Mouse (Mus musculus) ovary, postnatal 36 days (tissue): ENCODE measurements at regions not wholly inside any gene's neighbourhood (a gene's known extent, or its start where the extent isn't known, plus 50 kb on each side); places are given as distances from the start of the nearest gene placed in this dataset.

ENCODE experiments used
- DNase-seq: peaks from one replicate; pipeline ENCODE4 v3.0.0; 2022; ENCODE audit warnings: low spot score, mixed read lengths

DNA sequence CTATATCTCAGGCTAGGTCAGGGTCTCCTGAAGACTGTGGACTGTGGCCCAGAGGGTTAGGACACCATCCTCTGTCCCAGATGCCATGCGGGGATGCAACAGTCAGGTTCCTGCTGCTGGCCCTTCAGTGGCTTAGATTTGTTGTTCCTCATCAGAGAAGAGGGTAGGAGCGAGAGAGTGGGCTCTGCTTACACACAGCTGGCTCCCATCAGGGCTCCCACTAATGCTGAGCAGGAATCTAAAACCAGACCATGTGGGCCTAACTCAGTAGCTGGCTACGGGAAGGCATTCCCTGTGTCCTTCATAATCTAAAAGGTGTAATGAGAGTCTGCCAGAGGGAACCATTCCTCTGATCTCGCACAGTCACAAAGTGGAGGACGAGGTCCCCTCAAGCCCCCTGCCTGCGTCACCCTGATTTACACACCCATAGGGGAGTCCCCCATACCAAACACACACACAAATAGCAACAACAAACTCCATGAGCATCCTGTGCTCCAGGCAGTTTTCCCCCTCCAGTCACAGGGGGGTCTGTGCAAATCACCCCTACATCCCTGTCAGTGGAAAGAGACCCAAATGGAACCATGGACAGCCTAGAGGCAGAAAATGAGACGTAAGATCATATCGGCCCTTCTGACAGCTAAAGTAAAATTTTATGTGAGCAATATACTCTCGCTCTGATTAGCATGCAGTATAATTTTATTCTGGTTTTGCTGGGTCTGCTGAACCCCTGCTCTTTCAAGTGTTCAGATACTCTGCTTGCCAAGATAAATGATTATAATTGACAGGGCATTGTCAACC lies 234.8 kb downstream of the 3110018I06Rik start:
- no peak for DNase-seq

- no peak for DNase-seq
Observed at GRCm38 (mm10) chr12:107723860-107724320, 235.5 kb downstream of the 3110018I06Rik start.

GRCm38 (mm10) chr12:107724467-107724866 lies 236.0 kb downstream of the 3110018I06Rik start:
- DNase-seq = no peak

DNA sequence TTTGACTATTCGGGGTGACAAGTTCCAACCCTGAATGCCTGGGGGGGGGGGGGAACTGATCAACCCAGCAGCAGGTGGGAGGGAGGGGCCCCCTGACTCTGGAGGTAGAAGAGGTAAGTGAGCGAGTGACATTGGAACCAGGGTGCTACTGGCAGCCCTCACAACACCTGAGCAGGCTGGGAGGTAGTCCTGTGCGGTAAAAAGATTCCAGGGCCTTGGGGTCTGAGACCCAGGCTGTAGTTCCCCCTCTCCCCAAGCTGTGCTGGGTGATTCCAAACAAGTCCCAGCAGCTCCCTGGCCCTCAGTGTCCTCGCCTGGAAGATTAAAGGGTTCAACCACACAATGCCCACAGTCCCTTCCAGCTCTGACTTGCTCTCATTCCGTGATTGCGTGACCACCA lies 240.4 kb downstream of the 3110018I06Rik start:
- no peak for DNase-seq

GRCm38 (mm10) chr12:107729301-107729700 lies 240.9 kb downstream of the 3110018I06Rik start:
- DNase-seq = no peak

DNA sequence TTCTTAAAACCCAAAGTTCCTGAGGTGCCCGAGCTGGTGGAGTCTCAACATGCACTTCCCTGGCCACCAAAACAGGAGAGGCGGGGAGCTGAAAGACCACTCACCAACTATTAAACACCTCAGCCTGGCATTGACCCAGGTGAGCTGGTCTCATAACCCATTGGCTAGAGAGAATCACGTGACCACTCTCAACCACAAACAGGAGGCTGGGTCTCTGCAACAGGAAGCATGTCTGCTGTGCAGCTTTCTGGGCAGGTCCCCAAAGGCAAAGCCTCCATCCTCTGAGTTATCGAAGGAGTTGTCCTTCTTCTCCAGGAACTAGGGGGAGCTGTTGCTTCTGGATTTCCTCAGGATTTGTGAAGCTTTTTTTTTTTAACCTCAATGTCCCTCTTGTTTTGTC lies 242.5 kb downstream of the 3110018I06Rik start:
- DNase-seq = no peak

GRCm38 (mm10) chr12:107734536-107734935 lies 246.1 kb downstream of the 3110018I06Rik start:
- no peak for DNase-seq

- no peak for DNase-seq
Observed at GRCm38 (mm10) chr12:107742641-107743040, 254.2 kb downstream of the 3110018I06Rik start.

DNA sequence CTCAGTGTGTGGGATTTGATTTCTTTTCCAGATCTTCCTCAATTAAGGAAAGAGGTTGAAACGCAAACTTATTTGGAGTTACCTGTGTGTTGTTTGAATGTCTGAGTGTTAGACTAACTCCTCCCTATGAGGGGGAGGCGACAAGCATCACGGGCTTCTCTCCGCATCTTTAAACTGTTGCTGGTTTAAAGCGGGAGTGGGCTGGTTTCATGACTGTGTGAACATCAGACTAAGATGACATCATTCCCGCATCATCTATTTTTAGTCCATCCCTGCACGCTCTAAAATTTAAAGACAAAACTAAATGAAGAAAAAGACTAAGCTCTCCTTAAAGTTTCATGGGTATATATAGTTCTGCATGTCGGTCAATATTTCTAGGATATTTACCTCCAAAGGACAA lies 256.4 kb downstream of the 3110018I06Rik start:
- DNase-seq = no peak

DNA sequence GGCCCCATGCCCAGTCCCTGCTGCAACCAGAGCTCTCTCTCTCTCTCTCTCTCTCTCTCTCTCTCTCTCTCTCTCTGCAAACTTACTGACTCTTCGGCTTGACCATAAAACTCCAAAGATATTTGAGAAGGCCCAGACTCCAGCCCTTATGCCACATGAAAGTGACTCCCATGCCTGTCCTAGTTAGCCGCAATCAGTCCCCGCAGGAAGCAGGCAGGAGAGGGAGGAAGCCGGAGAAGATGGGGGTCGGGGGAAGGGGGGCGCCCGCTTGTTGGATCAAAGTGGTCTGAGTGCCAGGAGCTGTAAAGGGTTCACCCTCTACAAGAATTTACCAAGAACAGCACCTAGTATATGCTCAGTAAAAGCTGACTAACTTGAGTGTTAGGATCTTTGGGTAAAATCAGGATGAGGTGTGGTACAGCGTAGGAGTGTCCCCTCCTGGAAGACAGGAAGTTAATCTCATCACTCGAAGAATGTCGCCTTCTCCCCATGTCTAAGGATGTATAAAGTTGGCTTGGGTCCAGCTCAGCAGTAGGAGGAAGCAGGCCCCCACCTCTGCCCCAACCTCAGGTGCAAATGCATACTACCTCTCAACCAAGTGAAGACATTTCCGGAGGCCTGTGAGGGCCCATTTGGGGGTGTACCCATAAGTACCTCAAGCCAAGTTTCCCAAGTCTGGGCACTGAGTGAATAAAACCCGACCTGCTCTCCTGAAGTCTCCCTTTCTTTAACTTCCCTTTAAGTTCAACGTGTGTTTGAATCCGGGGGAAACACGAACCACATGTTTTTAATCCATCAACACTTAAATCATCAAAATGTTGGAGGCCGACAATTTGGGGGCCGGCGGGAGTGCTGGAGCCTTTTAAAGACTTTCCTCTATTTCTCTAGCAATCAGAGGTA lies 254.7 kb downstream of the Bcl11b start:
- no peak for DNase-seq

GRCm38 (mm10) chr12:107749381-107750085 lies 253.9 kb downstream of the Bcl11b start:
- DNase-seq = no peak

- no peak for DNase-seq
Observed at GRCm38 (mm10) chr12:107750285-107750927, 253.0 kb downstream of the Bcl11b start.

GRCm38 (mm10) chr12:107752126-107752525 lies 251.3 kb downstream of the Bcl11b start:
- no peak for DNase-seq

GRCm38 (mm10) chr12:107752587-107752986 lies 250.8 kb downstream of the Bcl11b start:
- no peak for DNase-seq

DNA sequence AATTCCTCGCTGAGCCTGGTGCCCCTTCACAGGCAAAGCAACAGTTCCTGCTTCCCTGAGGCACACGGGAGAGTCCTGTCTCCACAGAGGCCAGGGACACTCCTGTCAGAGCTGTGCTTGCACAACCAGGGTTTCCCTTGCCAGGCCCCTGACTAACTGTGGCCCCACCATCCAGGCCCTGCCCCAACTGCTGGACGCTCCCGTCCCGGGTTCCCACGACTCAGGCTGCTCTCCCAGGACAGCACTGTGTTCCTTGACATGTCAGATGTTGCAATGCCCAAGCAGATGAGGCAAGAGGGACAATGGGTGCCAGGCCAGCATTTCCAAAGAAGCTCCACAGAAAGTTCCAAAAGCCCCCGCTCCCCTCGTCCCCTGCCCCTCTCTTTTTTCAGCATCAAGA lies 250.4 kb downstream of the Bcl11b start:
- DNase-seq = peak; percentile 47

DNA sequence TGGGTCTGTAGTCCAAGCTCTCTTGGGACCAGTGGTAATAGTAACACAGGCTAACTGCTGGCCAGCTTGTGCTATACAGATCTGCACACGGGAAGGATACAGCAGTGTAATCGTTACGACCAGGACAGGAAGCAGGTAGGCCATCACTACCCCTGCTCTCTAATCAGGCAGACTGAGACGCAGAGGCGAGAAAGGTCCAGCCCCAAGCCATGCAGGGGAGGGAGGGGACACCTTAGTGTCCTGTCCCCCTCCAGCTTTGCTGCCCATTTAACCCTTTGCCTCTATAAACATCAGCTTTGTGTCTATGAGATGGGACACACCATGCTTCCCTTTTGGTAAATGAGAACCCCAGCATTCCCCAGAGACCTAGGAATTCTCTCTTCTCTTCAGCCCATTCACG lies 249.9 kb downstream of the Bcl11b start:
- DNase-seq = no peak

- DNase-seq = no peak
Observed at GRCm38 (mm10) chr12:107754885-107755284, 248.5 kb downstream of the Bcl11b start.

- no peak for DNase-seq
Observed at GRCm38 (mm10) chr12:107755820-107756517, 247.4 kb downstream of the Bcl11b start.

DNA sequence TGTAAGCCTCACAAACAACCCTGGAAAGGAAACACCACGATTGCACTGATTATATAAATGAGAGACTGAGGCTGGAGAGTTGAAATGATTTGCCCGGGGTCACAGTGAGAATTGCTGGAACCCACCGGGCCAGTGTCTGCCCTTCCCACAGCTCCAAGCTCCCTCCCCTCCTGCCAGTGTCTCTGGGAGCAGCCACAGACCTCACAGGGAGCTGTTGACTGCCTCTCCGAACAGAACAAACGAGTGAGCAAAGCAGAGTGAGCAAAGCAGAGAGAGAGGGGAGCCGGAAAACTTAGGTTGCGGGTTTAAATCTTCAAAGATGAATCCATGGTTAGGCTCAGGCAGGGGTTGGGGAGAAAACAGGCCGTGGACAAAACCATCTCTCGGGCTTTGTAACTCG lies 246.2 kb downstream of the Bcl11b start:
- DNase-seq = no peak

- peak; percentile 50 for DNase-seq
Observed at GRCm38 (mm10) chr12:107757996-107758791, 245.2 kb downstream of the Bcl11b start.
